Mouse (Mus musculus) heart, adult 18-20 months (tissue): Measurements from ENCODE around the gene Aoah. TPM values are rescaled to one million over a fixed set of nuclear protein-coding genes. Genes with fewer than 3 reads are reported as not detected.

Experiments
- DNase-seq, 2 experiments: peaks; one replicate each; pipeline ENCODE4 v3.0.0; 2021 to 2022; ENCODE audit warnings: mixed read lengths in 1 of 2
- total RNA-seq, 2 experiments: library from RNA; stranded (reverse); gene quantifications; 2 replicates each; pipeline ENCODE4 v1.2.3; 2021

Gene Aoah
- total RNA-seq, 2 experiments from 2014 or later: 1.1 to 1.4 TPM

- DNase-seq: no peak
These were observed 111.3 kb downstream of the Aoah start for GRCm38 (mm10) chr13:20905195-20905594.

GRCm38 (mm10) chr13:20916698-20917511, 123.0 kb downstream of the Aoah start:
- no peak for DNase-seq

DNA sequence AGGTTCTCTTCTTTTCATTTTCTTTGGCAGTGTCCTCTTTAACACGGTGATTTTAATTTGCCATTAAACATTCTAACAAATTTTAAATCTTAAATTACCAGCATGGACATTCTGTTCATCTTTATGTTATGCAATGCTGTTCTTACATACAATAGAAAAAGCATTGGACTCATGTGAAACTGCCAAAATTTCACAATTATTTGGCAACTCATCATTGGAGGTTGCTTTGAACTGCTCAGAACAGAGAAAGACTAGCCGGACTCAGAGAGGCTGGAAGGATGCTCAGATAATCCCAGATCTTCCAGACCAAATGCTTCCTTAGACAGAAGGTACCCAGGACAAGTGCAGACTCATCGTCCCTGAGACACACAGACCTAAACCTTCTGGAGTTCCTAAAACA, 126.5 kb downstream of the Aoah start:
- no peak for DNase-seq

DNA sequence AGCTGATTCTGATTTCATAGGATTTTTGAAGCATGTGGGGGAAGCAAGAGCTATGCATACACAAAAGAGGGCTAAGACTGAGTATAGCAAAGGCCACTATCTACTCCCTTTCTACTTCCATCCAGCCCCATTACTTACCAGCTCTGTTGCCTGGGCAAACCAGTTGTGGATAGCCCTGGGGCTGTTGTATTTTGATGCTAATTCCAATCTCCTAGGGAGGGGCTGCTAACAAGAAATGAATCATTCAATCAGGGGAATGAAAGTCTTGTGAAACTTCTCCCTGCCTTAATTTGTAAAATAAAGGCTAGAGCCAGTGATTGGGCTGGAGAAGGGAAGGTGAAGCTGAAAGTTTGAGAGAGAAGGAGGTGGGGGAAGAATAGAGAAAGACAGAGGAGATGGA, 142.1 kb downstream of the Aoah start:
- DNase-seq: no peak

- DNase-seq: peak; percentile 21 to 84
These were observed 143.5 kb downstream of the Aoah start for GRCm38 (mm10) chr13:20937452-20937851.

- DNase-seq: no peak
These were observed 145.2 kb downstream of the Aoah start for GRCm38 (mm10) chr13:20939099-20939498.

GRCm38 (mm10) chr13:20940389-20940788, 146.5 kb downstream of the Aoah start:
- DNase-seq: peak; percentile 1 to 37

DNA sequence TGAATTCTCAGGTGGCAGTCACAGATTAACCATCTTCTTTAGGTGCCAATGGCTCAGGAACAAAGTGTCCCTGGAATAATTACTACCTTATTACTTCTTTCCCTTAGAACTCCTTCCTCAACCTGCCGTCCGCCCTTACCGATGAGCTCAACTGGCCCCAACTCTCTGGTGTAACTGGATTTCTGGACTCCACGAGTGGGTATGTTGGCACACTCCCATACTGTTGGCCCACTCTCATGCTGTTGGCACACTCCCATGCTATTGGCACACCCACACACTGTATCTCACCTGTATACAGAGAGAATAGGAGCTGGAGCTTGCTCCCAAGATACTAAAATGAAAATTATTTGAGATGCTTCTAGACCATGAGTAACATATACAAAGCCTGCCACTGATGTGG, 147.8 kb downstream of the Aoah start:
- no peak for DNase-seq

- no peak for DNase-seq
These were observed 169.2 kb downstream of the Aoah start for GRCm38 (mm10) chr13:20963086-20963485.

DNA sequence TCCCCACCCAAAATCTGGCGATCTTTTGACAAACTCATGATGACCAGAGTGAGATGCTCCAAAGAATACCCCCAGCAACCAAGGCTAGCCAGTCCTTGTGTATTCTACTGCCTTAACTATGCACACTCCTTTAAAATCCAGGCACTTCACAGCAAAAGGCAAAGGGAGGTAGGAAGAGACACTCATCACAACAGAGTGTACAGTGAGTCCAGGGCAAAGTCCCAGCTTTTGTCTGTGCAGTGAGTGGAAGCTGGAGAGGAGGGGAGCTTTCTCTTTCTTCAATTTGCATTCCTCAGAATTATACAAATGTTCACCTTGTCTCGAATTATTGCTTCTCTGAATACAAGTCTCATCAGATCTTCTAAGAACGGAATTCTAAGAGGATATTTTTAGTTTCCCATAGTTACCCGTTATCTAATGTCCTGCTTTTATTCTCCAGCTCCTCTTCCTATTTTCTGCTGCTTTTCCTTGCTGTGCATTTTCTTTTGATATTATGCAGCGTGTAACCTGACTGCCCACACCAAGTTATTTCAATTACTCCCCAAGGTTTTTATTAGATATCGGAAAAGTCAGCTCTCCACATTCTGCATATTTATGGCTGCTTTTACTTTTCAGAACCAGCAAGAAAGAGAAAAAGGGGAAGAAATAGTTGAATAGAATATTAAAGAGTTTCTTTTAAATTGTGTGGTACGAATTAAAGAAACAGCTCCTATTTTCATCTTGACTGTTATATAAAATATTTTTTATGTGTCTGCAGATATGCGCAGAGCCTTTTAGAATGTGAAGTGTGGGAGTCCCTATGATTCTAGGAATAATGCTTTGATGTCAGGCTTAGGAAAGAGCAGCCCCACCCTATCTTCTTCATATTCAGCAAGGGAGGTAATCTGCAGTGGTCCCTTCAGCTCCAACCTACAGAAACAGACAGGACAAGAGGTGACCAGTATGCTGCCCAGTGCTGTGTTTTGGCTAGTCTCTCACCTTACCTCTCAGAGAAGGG, 187.6 kb downstream of the Aoah start:
- no peak for DNase-seq

DNA sequence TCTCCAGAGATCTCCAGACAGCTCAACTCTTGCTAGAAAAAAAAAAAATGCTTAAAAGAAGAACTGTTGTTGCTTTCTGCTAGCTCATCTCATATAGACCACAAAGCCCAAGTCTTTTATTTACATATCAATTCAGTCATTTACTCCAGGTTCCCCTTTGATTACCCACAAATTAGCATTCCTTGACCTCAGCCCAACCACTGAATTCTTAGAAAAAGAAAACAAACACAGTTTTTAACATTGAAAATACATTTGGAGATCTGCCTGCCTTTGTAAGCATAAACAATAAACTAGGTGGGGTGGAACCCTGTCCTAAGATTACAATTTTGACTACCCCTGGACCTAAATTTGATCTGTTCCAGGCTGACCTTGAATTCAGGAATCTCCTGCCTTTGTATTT, 191.6 kb downstream of the Aoah start:
- DNase-seq: no peak

- DNase-seq: no peak
These were observed 192.0 kb downstream of the Aoah start for GRCm38 (mm10) chr13:20985961-20986360.

GRCm38 (mm10) chr13:21005238-21005637, 211.3 kb downstream of the Aoah start:
- DNase-seq: no peak

GRCm38 (mm10) chr13:21005642-21006320, 211.9 kb downstream of the Aoah start:
- no peak for DNase-seq

DNA sequence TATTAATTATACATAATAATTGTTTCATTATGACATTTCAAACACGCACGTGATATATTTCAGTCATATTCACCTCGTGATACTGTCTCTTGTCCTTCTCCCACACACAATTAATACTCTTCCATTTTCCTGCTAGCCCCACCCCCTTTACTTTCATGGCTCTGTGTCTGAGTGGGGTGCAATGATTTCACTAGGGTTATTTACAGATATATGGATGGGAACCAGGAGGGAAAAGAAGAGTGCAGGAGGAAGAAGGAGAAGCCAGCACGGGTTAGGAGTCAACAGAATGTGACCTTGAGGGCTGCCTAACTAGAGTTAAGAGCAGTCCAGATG, 212.4 kb downstream of the Aoah start:
- DNase-seq: no peak

GRCm38 (mm10) chr13:21013659-21014058, 219.7 kb downstream of the Aoah start:
- no peak for DNase-seq

DNA sequence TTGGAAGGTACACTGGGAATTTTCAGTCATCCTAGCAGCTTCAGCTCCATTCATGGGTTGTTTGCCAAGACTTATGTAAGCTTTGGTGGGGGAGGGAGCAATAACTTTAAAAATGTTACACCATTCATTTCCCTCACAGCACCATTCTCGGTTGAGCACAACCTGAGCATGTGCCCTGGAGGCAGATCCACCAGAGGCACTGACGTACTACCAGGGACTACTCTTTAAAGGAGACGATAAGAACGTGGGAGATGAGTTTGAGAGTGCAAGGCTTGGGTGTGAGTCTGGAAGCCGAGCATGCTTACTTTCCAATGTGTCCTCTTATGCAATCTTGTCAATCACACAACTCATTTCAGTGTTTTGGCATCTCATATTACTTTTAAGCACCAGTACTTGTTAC, 230.9 kb downstream of the Aoah start:
- no peak for DNase-seq

DNA sequence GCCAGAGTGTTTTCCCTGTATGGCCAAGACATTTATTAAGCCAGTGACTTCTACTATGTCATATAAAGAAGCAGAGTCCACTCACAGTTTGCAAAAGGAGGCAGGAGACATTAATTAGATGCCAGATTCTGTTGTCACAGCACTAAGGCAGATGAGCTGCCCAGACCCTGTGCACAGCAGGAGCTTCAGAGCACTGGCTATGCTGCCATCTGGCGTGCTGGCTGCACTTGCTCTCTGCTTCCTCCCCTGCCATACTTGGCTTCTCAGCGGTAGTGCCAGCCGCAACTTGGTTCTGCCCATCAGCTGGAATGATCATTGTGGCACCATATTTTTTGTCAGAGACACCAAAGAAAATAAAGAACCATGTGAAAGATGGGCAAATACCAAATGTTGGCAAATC, 239.3 kb downstream of the Aoah start:
- no peak for DNase-seq

GRCm38 (mm10) chr13:21035011-21035410, 241.1 kb downstream of the Aoah start:
- DNase-seq: no peak

DNA sequence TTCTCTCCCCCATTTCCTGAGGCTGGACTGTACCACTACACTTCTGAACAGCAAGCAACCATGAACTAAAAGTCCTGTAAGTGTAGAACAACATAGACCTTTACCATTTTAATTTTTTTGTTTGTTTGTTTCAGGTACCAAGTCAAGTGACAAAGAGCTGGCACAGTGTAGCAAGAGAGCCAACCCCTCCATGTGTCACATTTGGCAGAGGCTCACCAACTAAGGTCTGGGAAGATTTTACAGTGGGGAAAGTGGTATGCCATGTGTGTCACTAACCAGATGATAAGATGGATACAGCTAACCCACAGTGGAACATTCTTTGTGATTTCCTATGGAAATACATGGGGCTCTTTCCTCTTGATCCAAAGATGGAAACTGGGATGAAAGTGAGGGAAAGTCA, 242.1 kb downstream of the Aoah start:
- no peak for DNase-seq

- no peak for DNase-seq
These were observed 246.8 kb downstream of the Aoah start for GRCm38 (mm10) chr13:21040589-21041199.

- DNase-seq: no peak
These were observed 256.2 kb downstream of the Aoah start for GRCm38 (mm10) chr13:21050118-21050517.
